Mouse (Mus musculus) lung, adult 2 months (tissue): ENCODE measurements around the gene Wwc2.

Experiments
- CTCF ChIP-seq: fragments of 200-500 bp; IDR thresholded peaks from 2 replicates; pipeline ENCODE4 v1.5.1; 2011; ENCODE audit warnings: mild to moderate bottlenecking, low read length, control low read depth; ENCODE audit not compliant: insufficient read depth
- POLR2A ChIP-seq: fragments of 200-500 bp; IDR thresholded peaks from 2 replicates; pipeline ENCODE4 v1.6.1; 2011; ENCODE audit warnings: low read depth, mild to moderate bottlenecking, control low read depth, low read length, borderline replicate concordance; ENCODE audit errors: extremely low read depth

DNA sequence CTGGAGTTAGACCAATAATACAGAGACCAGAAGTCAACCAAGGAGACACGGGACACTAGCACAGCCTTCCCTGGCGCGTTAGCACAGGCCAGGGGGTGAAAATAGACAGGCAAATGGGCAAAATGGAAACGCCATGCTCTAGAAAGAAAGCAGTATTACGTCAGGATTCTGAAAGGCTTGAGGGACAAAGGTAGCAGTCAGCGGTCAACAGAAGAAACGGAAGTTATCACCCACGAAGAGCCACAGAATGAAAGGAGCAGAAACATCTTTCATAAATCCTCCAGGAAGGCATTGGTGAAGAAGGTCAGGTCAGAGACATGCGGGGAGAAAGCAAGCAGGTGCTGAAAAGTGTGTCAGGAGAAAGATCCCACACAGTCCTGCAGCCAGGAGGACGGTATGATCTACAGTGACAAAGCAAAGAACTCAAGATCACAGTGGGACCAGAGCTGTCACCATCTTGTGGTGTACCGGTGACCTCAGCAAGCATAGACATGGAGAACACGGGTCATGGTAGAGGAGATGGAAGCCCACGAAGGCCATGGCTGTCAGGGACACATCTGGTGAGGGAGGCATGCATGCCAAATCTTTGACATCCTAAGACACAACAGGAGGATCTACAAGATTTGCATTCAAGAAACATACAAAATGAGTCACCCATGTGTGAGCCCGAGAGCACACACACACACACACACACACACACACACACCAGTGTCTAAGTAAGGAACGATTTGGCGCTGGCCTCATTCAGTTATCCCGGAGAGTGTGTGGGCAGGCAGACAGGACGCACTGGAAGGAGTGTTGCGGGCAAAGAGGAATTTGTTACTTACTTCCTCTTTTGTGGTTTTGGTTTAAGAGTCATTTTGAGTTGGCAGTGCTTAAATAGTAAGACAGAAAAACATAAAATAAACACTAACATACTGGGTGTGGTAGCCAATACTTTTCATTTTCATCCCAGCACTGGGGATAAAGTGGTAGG, 73.4 kb downstream of the Wwc2 start:
- no peak for TF ChIP-seq POLR2A
- no peak for TF ChIP-seq CTCF
